Mouse (Mus musculus) adrenal gland, adult 2 months (tissue): Measurements from ENCODE around the gene Efhb. TPM values are rescaled to one million over a fixed set of nuclear protein-coding genes. Genes with fewer than 3 reads are reported as not detected.

Source experiments
- polyA plus RNA-seq: library from polyadenylated mRNA; depleted of rRNA; stranded (reverse); fragments of >200 nt; gene quantifications from 2 replicates; pipeline ENCODE4 v1.2.3, GENCODE M21; 2012; rRNA removed
- total RNA-seq, 2 experiments: library from RNA; stranded (reverse); gene quantifications; 2 replicates each; pipeline ENCODE4 v1.2.3; 2021

The Efhb gene
- total and polyA plus RNA-seq, 3 experiments: 0.03 to 0.59 (median 0.46) TPM

Other genes with a start within 250 kb of the Efhb start
- gene Rab5a, start 15.9 kb upstream of the Efhb start, total RNA-seq: 10 to 100 TPM; 89.3 to 93.3 TPM
- 2.9 and 3.1 TPM in 2 replicates for gene Rab5a, start 15.9 kb upstream of the Efhb start, polyA plus RNA-seq
- not detected for gene Pp2d1, start 76.1 kb upstream of the Efhb start, total RNA-seq
- not detected in 2 replicates for gene Pp2d1, start 76.1 kb upstream of the Efhb start, polyA plus RNA-seq
- 10 to 100 TPM; 76.0 to 81.3 TPM for gene Kat2b, start 103.5 kb upstream of the Efhb start, total RNA-seq
- gene Kat2b, start 103.5 kb upstream of the Efhb start, polyA plus RNA-seq: 20.7 and 25.2 TPM in 2 replicates
- 1 to 10 TPM in 1 of 2 experiments, under 1 TPM in 1; 0.35 to 1.1 TPM for gene Sgo1, start 226.0 kb upstream of the Efhb start, total RNA-seq
- not detected in 2 replicates for gene Sgo1, start 226.0 kb upstream of the Efhb start, polyA plus RNA-seq